Mouse (Mus musculus) testis, adult 2 months (tissue): ENCODE results near the gene Ssna1. TPM values are rescaled to one million over a fixed set of nuclear protein-coding genes. Genes with fewer than 3 reads are reported as not detected.

ENCODE experiments used
- H3K27ac ChIP-seq: fragments of 200-500 bp; 2 replicates; pipeline ENCODE4 v1.5.1; 2012; ENCODE audit warnings: low read depth, low read length; ENCODE audit not compliant: control insufficient read depth, insufficient read depth
- H3K27me3 ChIP-seq: fragments of 200-500 bp; 2 replicates; pipeline ENCODE4 v1.6.1; 2012; ENCODE audit warnings: mild to moderate bottlenecking, low read length, moderate library complexity; ENCODE audit not compliant: control insufficient read depth, insufficient read depth
- H3K36me3 ChIP-seq: fragments of 200-500 bp; 2 replicates; pipeline ENCODE4 v1.6.1; 2012; ENCODE audit warnings: mild to moderate bottlenecking, low read length; ENCODE audit not compliant: control insufficient read depth, insufficient read depth
- H3K4me1 ChIP-seq: fragments of 200-500 bp; 2 replicates; pipeline ENCODE4 v1.6.1; 2012; ENCODE audit warnings: low read length; ENCODE audit not compliant: control insufficient read depth, insufficient read depth
- H3K4me3 ChIP-seq: fragments of 200-500 bp; 2 replicates; pipeline ENCODE4 v1.5.1; 2012; ENCODE audit warnings: low read depth, mild to moderate bottlenecking, low read length, moderate library complexity, mixed read lengths; ENCODE audit not compliant: control insufficient read depth
- CTCF ChIP-seq: fragments of 200-500 bp; IDR thresholded peaks from 2 replicates; pipeline ENCODE4 v1.5.1; 2012; ENCODE audit warnings: low read depth, mild to moderate bottlenecking, inconsistent platforms, low read length, moderate library complexity; ENCODE audit not compliant: control insufficient read depth, insufficient read depth, insufficient replicate concordance
- POLR2A ChIP-seq: fragments of 200-500 bp; IDR thresholded peaks from 2 replicates; pipeline ENCODE4 v1.6.1; 2012; ENCODE audit warnings: low read depth, mild to moderate bottlenecking, inconsistent platforms, low read length, moderate library complexity; ENCODE audit not compliant: control insufficient read depth
- polyA plus RNA-seq: library from polyadenylated mRNA; depleted of rRNA; stranded (reverse); fragments of >200 nt; gene quantifications from 2 replicates; pipeline ENCODE4 v1.2.3, GENCODE M21; 2012; rRNA removed

Gene Ssna1
- 54.9 and 64.2 TPM in 2 replicates for polyA plus RNA-seq

DNA sequence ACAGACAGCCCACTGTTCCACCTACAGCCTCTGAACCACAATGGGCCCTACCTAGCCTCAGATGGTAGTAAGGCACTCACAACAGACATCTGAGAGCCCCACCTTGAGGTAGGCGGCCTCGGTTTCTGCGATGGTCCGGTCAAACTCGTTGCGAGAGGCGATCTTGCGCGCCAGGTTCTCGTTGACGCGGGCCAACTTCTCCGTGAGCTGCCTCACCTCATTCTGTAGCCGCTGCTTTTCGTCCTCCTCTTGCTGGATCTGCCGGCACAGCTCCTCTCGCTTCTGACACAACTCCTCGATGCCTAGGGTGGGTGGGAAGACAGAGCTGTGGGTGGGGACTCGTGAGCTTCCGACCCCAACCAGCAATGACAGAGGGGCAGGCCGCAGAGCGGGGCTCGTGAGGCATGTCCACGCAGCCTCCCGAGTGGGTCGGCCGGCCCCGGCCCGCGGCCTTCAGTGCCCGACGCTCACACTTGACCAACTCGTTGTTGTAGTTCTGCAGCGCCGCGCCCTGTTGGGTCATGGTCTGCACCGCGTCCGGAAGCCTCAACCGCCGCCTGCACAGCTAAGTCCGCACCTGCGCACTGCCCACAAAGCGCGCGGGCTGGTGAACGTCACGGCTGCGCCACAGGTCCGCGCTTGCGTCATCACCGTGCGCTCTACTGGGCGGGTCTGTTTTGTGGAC lies at the start of gene Ssna1, which contains the start of gene Anapc2:
TSS of gene Ssna1 (minus strand) at position 612 of the 685 bp plus-strand sequence.
TSS of gene Anapc2 (plus strand) at position 652 of the 685 bp plus-strand sequence.
- Histone ChIP-seq H3K27ac (peak within 1 kb of the TSS; percentile 80), H3K4me1 (peaks cover 8% of the 10 kb centered on the region), H3K4me3 (peak within 1 kb of the TSS; percentile 91), H3K27me3 (no peaks in the 10 kb centered on the region), H3K36me3 (no peaks in the 10 kb centered on the region)
- peak; percentile 99 for TF ChIP-seq POLR2A
- no peak; the same call in 1 of the 2 replicates for TF ChIP-seq CTCF

- peaks cover 8% of the 10 kb centered on the region for H3K4me1 ChIP-seq
- no peaks in the 10 kb centered on the region for H3K27me3 ChIP-seq
- H3K36me3 ChIP-seq: no peaks in the 10 kb centered on the region
- H3K27ac ChIP-seq: no peak overlapping the region
- no peak overlapping the region for H3K4me3 ChIP-seq
- TF ChIP-seq POLR2A (no peak), CTCF (no peak)
Measured at GRCm38 (mm10) chr2:25320084-25320483, 47.8 kb upstream of the Ssna1 start.

GRCm38 (mm10) chr2:25318971-25319773 lies 46.9 kb upstream of the Ssna1 start, which contains the start of gene Grin1:
Gene Grin1 (minus strand): TSS chr2:25319187.
- H3K27me3 ChIP-seq: no peaks in the 10 kb centered on the region
- H3K27ac ChIP-seq: no peak within 1 kb of the TSS
- no peaks in the 10 kb centered on the region for H3K36me3 ChIP-seq
- peaks cover 8% of the 10 kb centered on the region for H3K4me1 ChIP-seq
- H3K4me3 ChIP-seq: peak within 1 kb of the TSS; percentile 74
- TF ChIP-seq CTCF (no peak), POLR2A (no peak)

GRCm38 (mm10) chr2:25318119-25318966 lies 46.1 kb upstream of the Ssna1 start:
- no peaks in the 10 kb centered on the region for H3K36me3 ChIP-seq
- TF ChIP-seq CTCF: no peak
- no peak for TF ChIP-seq POLR2A
- H3K27ac ChIP-seq: no peak overlapping the region
- no peaks in the 10 kb centered on the region for H3K27me3 ChIP-seq
- peaks cover 8% of the 10 kb centered on the region for H3K4me1 ChIP-seq
- peak overlapping the region; percentile 74 for H3K4me3 ChIP-seq

DNA sequence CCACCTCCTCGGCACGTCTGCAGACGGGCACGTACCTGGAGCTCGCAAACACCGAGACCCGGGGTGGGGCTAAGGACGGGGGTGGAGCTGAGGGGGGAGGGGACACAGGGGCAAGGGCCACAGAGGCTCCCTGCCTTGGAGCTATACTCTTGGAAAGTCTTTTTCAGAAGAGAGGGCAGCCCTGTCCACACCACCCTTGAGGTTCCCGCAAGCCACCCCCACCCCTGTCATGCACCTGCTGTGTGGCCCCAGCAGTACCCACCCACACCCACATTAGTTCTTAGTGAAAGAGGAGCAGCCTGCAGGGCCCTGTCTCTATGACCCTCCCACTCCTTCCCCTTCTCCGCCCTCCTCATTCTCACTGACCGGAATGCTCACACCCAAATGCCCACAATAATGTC lies 39.3 kb upstream of the Ssna1 start:
- TF ChIP-seq CTCF (no peak), POLR2A (no peak)
- Histone ChIP-seq H3K27me3 (no peaks in the 10 kb centered on the region; the same call in 1 of the 2 replicates), H3K4me1 (peaks cover 3% of the 10 kb centered on the region), H3K36me3 (no peaks in the 10 kb centered on the region), H3K27ac (no peak overlapping the region), H3K4me3 (no peak overlapping the region)

DNA sequence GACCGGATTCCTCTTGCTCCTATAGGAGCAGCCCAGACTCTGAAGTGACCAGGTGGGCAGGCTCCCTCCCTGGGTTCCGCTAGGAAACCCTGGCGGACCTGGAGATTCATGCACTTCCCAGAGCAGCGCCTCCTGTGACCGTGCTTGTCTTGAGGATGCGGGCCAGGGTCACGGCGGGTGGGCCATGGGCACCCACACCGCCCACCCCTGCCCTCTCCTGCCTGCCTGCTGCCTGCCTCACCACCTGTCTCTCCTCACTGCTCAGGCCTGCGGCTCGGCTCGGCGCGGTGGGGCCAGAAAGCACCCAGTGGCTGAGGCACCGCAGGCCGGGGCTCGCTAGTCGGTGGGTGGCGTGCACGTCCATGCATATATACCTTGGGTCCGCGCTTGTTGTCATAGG lies 38.7 kb upstream of the Ssna1 start:
- no peaks in the 10 kb centered on the region; the same call in 1 of the 2 replicates for H3K27me3 ChIP-seq
- peaks cover 3% of the 10 kb centered on the region for H3K4me1 ChIP-seq
- peak overlapping the region; percentile 19 for H3K4me3 ChIP-seq
- H3K27ac ChIP-seq: no peak overlapping the region
- no peaks in the 10 kb centered on the region for H3K36me3 ChIP-seq
- TF ChIP-seq CTCF: no peak
- no peak for TF ChIP-seq POLR2A

- no peak overlapping the region for H3K4me3 ChIP-seq
- H3K27me3 ChIP-seq: no peaks in the 10 kb centered on the region; the same call in 1 of the 2 replicates
- H3K4me1 ChIP-seq: peaks cover 6% of the 10 kb centered on the region
- TF ChIP-seq POLR2A (no peak), CTCF (no peak)
- no peaks in the 10 kb centered on the region for H3K36me3 ChIP-seq
- no peak overlapping the region for H3K27ac ChIP-seq
Measured at GRCm38 (mm10) chr2:25310180-25310579, 37.9 kb upstream of the Ssna1 start.
